Mouse (Mus musculus): ENCODE measurements at regions not wholly inside any gene's neighbourhood (a gene's known extent, or its start where the extent isn't known, plus 50 kb on each side); places are given as distances from the start of the nearest gene placed in this dataset.

- TF ChIP-seq CTCF (IDR thresholded peaks at IDR 0.05; ENCODE audit: low read depth), result no peak
- H3K36me3 ChIP-seq (ENCODE audit: insufficient read depth), result no peaks in the 10 kb centered on the region
- ATAC-seq (no peak), DNase-seq (no peak)
- no peaks in the 10 kb centered on the region for H3K9me3 ChIP-seq (ENCODE audit: low read length)
- H3K27ac ChIP-seq (ENCODE audit: low read depth, low read length), result no peak overlapping the region
- WGBS, result 79% methylated on average over 4 of the region's 4 CpGs
- no peak overlapping the region for H3K4me2 ChIP-seq (ENCODE audit: low read depth)
- H3K27me3 ChIP-seq (ENCODE audit: insufficient read depth, low read length), result no peaks in the 10 kb centered on the region
- no peak overlapping the region for H3K4me3 ChIP-seq (ENCODE audit: low read depth, low read length)
- no peak overlapping the region for H3K9ac ChIP-seq
- peaks cover 14% of the 10 kb centered on the region; the same call in 1 of the 2 replicates for H3K4me1 ChIP-seq (ENCODE audit: insufficient read depth)
Measured at GRCm38 (mm10) chr1:128681261-128681660, 89.2 kb upstream of the Cxcr4 start.

DNA sequence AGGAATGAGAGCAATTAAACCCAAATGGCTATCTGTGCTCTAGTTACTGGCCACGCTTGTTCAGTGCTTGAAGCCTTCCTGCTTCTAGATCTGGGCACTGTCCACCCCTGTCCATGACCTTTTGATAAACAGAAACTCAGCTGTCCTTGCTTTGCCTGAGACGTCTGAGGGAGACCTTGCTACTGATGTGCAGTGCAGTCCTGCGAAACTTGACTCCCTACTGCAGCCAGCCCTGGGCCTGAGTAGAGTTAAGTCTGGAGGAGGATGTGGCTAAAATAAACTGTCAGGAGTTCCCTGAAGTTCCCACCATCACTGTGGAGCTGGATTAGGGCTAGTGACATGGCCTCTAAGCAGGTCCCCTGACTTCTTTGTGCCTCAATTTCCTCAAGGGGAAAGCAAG is 88.4 kb upstream of the Cxcr4 start:
- no peak for TF ChIP-seq CTCF (IDR thresholded peaks at IDR 0.05; ENCODE audit: low read depth)
- Histone ChIP-seq H3K4me2 (ENCODE audit: low read depth) (no peak overlapping the region), H3K4me1 (ENCODE audit: insufficient read depth) (peaks cover 14% of the 10 kb centered on the region; the same call in 1 of the 2 replicates), H3K27me3 (ENCODE audit: insufficient read depth, low read length) (no peaks in the 10 kb centered on the region), H3K27ac (ENCODE audit: low read depth, low read length) (no peak overlapping the region), H3K9ac (no peak overlapping the region), H3K9me3 (ENCODE audit: low read length) (no peaks in the 10 kb centered on the region), H3K36me3 (ENCODE audit: insufficient read depth) (no peaks in the 10 kb centered on the region), H3K4me3 (ENCODE audit: low read depth, low read length) (no peak overlapping the region)
- no peak for ATAC-seq
- WGBS, result 80% methylated on average over 3 of the region's 3 CpGs
- DNase-seq, result no peak

DNA sequence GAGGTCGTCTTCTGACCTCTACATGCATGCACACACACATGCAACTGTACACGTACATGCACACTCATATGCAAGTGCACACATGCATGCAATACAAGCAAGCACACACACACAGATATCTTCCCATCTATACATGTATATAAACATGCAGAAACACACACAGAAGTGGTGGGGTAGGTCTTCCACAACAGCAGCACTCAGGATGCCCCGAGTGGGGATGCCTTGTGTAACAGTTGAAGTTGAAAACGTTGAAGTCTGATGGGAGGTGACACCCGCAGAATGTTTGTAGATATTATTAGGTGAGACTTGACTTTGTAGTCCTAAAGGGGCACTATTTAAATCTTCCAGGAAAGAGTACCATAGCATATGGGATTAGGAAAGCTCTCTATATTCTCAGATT is 87.9 kb upstream of the Cxcr4 start:
- Histone ChIP-seq H3K27ac (ENCODE audit: low read depth, low read length) (peak overlapping the region; percentile 30; the same call in 1 of the 2 replicates), H3K9me3 (ENCODE audit: low read length) (no peaks in the 10 kb centered on the region), H3K4me2 (ENCODE audit: low read depth) (no peak overlapping the region), H3K36me3 (ENCODE audit: insufficient read depth) (no peaks in the 10 kb centered on the region), H3K27me3 (ENCODE audit: insufficient read depth, low read length) (no peaks in the 10 kb centered on the region), H3K9ac (no peak overlapping the region), H3K4me1 (ENCODE audit: insufficient read depth) (peaks cover 14% of the 10 kb centered on the region; the same call in 1 of the 2 replicates), H3K4me3 (ENCODE audit: low read depth, low read length) (no peak overlapping the region)
- TF ChIP-seq CTCF (IDR thresholded peaks at IDR 0.05; ENCODE audit: low read depth), result no peak
- 81% methylated on average over 5 of the region's 5 CpGs for WGBS
- ATAC-seq (no peak), DNase-seq (no peak)

DNA sequence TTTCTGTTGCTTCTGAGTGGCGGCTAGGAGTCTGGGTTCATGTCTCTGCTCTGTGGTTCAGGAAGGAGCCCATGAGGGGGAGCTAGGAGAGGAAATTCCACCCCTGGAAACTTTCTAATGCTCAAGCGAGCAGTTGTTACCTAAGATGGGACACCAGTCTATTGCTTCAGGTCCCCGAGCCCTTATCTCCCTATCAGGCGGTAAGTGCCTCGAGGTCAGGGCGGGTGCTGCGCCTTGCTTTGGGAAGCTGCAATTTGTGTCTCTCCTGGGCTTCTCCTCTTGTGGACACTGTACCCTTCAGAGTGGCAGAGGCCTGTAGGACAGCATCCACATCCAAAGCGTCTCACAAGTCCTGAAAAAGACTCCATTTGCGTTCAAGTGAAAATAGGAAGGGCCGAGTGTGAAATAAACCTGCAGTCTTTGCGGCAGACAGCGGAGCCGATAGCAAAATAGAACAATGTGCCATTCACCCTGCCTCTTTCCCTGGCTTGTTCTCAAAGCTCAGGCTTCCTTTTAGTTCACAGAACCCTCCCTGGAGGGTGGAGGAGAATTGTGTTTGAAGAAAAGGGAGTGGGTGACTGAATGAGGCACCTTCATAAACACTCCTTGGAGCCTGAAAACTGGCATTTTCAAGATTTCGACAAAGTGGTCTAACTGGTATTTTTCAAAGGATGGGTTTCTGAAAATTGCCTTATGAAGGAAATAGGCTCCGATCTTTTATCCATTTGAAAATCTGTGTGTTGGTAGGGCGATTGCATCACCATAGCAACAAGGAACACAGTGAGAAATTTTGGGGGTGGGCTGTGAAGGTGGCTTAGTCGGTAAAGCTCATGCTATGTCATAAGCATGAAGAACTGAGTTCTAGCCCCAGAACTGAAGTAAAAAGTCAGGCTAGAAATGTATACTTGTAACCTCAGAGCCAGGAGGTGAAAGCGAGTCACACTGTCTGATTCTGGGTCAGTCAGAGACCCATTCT is 87.2 kb upstream of the Cxcr4 start:
- peak overlapping the region; percentile 50 for H3K27ac ChIP-seq (ENCODE audit: low read depth, low read length)
- no peak for TF ChIP-seq CTCF (IDR thresholded peaks at IDR 0.05; ENCODE audit: low read depth)
- ATAC-seq, result peak; percentile 75

DNA sequence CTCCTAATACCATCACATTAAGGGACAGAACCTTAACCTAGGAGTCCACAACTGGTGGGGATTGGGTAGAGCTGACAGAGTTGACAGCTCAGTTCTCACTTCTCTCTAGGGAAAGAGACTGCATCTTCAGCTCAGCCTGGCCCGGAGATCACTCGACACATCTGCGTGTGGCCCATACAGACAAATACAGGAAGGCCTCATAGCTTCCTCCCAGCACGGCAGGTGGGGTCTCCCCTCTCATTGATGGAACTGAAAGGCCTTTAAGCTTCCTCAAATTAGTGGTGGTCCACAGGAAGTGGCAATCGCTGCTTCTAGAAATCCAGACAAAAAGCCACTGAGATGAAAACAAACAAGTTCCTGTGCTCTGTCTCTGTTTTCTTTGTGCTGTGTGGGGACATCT is 83.4 kb upstream of the Cxcr4 start:
- H3K9me3 ChIP-seq (ENCODE audit: low read length), result no peaks in the 10 kb centered on the region
- no peaks in the 10 kb centered on the region for H3K36me3 ChIP-seq (ENCODE audit: insufficient read depth)
- H3K4me2 ChIP-seq (ENCODE audit: low read depth), result no peak overlapping the region
- no peaks in the 10 kb centered on the region for H3K27me3 ChIP-seq (ENCODE audit: insufficient read depth, low read length)
- no peak overlapping the region for H3K9ac ChIP-seq
- no peak overlapping the region for H3K4me3 ChIP-seq (ENCODE audit: low read depth, low read length)
- DNase-seq (no peak), ATAC-seq (no peak)
- peaks cover 14% of the 10 kb centered on the region; the same call in 1 of the 2 replicates for H3K4me1 ChIP-seq (ENCODE audit: insufficient read depth)
- no peak overlapping the region for H3K27ac ChIP-seq (ENCODE audit: low read depth, low read length)
- TF ChIP-seq CTCF (IDR thresholded peaks at IDR 0.05; ENCODE audit: low read depth), result no peak
- WGBS, result 86% methylated on average over 5 of the region's 5 CpGs

More for the DNA sequence above, 87.2 kb upstream of the Cxcr4 start:
- peak; percentile 48 for DNase-seq
- no peaks in the 10 kb centered on the region for H3K27me3 ChIP-seq (ENCODE audit: insufficient read depth, low read length)
- no peak overlapping the region for H3K4me3 ChIP-seq (ENCODE audit: low read depth, low read length)
- H3K36me3 ChIP-seq (ENCODE audit: insufficient read depth), result no peaks in the 10 kb centered on the region
- H3K4me2 ChIP-seq (ENCODE audit: low read depth), result no peak overlapping the region
- 25% methylated on average over 18 of the region's 18 CpGs for WGBS
- H3K9ac ChIP-seq, result no peak overlapping the region
- no peaks in the 10 kb centered on the region for H3K9me3 ChIP-seq (ENCODE audit: low read length)
- H3K4me1 ChIP-seq (ENCODE audit: insufficient read depth), result peaks cover 14% of the 10 kb centered on the region; the same call in 1 of the 2 replicates

- 87% methylated on average over 3 of the region's 3 CpGs for WGBS
- DNase-seq, result no peak
- Histone ChIP-seq H3K4me1 (ENCODE audit: insufficient read depth) (no peaks in the 10 kb centered on the region), H3K4me2 (ENCODE audit: low read depth) (no peak overlapping the region), H3K9me3 (ENCODE audit: low read length) (no peaks in the 10 kb centered on the region), H3K9ac (no peak overlapping the region), H3K36me3 (ENCODE audit: insufficient read depth) (no peaks in the 10 kb centered on the region), H3K27ac (ENCODE audit: low read depth, low read length) (no peak overlapping the region), H3K4me3 (ENCODE audit: low read depth, low read length) (no peak overlapping the region), H3K27me3 (ENCODE audit: insufficient read depth, low read length) (no peaks in the 10 kb centered on the region)
- ATAC-seq, result no peak
- TF ChIP-seq CTCF (IDR thresholded peaks at IDR 0.05; ENCODE audit: low read depth), result no peak
Measured at GRCm38 (mm10) chr1:128672306-128672705, 80.2 kb upstream of the Cxcr4 start.

DNA sequence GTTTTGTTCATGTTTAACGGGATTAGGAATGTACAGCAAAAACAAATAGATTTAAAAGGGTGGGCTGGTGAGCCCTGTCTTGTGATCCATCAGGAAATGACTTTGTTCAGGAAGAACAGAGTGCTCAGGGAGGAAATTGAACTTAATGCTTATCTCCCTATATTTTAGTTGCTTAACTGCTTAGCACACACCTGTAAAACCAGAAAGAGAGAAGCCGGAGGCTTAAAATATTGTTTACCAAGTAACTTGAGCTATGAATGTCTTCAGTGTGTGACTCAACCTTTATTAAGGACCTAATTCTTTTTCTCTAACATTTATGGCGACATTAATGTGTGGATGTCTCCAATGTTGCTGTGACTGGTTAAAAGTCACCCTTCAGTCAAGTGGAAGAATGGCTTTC is 79.4 kb upstream of the Cxcr4 start:
- WGBS, result 86% methylated on average over 3 of the region's 3 CpGs
- ATAC-seq, result no peak

More for the DNA sequence above, 79.4 kb upstream of the Cxcr4 start:
- no peak for DNase-seq
- Histone ChIP-seq H3K9me3 (ENCODE audit: low read length) (no peaks in the 10 kb centered on the region), H3K4me1 (ENCODE audit: insufficient read depth) (no peaks in the 10 kb centered on the region), H3K4me3 (ENCODE audit: low read depth, low read length) (no peak overlapping the region), H3K4me2 (ENCODE audit: low read depth) (no peak overlapping the region), H3K36me3 (ENCODE audit: insufficient read depth) (no peaks in the 10 kb centered on the region), H3K27me3 (ENCODE audit: insufficient read depth, low read length) (no peaks in the 10 kb centered on the region), H3K27ac (ENCODE audit: low read depth, low read length) (no peak overlapping the region), H3K9ac (no peak overlapping the region)
- TF ChIP-seq CTCF (IDR thresholded peaks at IDR 0.05; ENCODE audit: low read depth), result no peak
